Mouse (Mus musculus): Measurements from ENCODE around the gene Gpc6.
"Not testable (repeated sequence)": the region's sequence is repeated elsewhere in the genome, so short reads cannot be mapped to it uniquely, and the experiment has no call there.

The Gpc6 gene

DNA sequence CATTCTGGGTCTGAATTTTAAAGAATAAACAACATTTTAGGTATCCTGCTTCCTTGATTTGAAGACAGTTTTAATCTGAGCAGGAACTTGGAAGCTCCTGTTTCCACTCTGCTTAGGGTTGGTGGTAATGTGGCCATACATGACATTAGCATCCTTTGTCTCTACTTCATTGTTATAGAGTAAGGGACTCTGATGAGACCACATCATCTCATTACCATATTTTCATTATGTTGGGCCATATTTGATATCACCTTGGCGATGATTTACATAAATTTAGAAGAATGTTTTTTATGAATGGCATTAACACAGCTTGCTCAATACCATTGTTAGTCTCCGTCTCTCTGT is 436.8 kb downstream of the Gpc6 start:
- DNase-seq (ENCODE audit: extremely low spot score) = no peak

GRCm38 (mm10) chr14:117369331-117369866 is 444.3 kb downstream of the Gpc6 start:
- no peak for DNase-seq (ENCODE audit: extremely low spot score)

GRCm38 (mm10) chr14:117376822-117377376 is 451.8 kb downstream of the Gpc6 start:
- no peak for DNase-seq (ENCODE audit: extremely low spot score)

- DNase-seq (ENCODE audit: extremely low spot score) = no peak
Measured at GRCm38 (mm10) chr14:117379979-117380378, 454.9 kb downstream of the Gpc6 start.

GRCm38 (mm10) chr14:117383188-117383587 is 458.1 kb downstream of the Gpc6 start:
- DNase-seq (ENCODE audit: extremely low spot score) = peak; percentile 23

DNA sequence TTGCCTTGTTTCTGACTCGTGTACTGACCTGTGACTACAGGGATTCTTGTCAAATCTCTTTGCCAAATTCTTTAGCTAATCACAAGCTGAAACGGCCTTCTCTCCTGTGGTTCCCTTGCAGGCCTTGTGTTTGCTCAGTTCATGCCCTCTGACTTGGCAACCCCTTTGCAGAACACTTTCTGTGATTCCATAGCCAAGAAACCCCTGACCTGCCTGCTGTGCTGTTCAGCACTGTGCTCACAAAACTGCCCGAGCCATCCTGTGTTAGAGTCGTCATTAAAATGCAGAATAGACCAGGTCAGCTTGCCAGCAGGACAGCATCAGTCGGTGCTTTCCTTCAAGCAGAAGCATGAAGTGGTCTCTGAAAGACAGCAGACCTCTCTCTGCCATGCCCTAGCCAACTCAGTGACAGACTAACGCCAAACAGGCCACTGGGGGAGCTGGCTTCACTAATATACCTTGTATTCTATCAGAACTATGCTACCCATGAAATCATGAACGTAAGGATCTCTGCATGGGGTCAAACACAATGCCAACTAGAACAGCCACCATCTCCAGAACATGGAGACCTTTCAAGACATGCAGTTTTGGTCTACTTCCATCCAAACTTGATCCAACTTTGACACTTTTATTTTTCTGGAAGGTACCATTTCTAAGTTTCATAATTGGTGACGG is 459.1 kb downstream of the Gpc6 start:
- DNase-seq (ENCODE audit: extremely low spot score) = no peak

DNA sequence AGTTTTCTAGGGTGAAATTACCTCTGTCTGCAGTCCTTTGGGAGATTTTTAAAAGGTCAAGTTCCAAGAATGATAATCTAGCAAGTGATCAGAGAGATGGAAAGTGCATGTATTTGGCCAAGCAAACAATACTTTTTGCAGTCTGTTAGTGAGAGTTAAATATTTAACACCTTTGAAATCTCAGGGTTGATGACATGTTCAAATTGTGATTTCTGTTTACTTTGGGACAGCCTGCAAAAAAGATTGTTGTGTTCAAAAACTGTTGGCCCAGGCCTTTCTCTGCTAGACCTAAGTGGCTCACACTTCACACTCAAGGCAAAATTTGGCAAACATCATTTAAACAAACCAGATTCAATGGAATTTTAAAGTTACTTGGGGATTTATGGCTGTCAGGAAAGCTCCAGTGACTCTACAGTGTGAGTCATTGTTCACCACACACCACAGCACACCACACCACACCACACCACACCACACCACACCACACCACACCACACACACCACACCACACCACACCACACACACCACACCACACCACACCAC is 460.7 kb downstream of the Gpc6 start:
- DNase-seq (ENCODE audit: extremely low spot score) = no peak

DNA sequence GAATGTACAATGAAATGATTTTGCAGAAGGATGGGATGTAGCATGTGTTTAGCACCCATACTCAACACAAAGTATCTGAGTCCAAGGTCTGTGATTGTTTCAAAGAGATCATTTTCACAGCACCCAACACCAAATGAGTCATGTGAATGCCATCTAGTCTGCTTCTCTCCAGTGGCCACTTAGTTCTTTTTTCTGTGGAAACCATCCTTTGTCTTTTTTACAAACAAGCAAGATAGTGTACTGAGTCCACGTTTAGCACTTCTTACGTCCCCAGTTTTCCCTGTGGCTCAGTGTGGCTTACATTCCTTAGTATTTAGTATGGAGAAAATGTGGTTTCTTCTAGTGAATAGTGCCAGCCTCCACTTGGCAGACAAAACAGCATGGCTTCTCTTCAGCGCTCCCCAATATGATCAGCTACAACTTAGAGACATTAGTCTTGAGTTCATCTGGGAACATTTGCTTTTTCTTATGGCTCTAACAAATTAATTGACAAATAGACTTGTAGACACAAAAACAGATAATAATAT is 465.7 kb downstream of the Gpc6 start:
- DNase-seq (ENCODE audit: extremely low spot score) = no peak

GRCm38 (mm10) chr14:117391412-117391811 is 466.3 kb downstream of the Gpc6 start:
- DNase-seq (ENCODE audit: extremely low spot score) = no peak

DNA sequence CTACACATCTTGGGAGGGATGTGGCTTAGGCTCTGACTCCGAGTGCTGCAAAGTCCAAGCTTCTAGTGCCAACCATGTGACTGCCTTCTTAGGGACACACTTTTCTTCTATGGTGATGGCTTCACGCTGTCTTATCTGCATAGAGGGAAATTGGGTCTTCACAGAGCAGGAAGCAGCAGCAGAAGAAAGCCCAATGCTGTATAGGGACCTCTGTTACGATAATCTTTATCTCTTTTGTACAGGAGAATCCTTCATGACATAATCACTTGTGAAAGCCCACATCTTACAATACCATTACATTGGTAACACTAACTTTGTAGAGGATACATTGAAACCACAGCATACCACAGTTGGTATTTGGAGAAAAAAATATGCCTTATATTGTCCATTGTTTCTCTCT is 472.1 kb downstream of the Gpc6 start:
- no peak for DNase-seq (ENCODE audit: extremely low spot score)

- no peak for DNase-seq (ENCODE audit: extremely low spot score)
Measured at GRCm38 (mm10) chr14:117407824-117408524, 482.9 kb downstream of the Gpc6 start.

GRCm38 (mm10) chr14:117408525-117408835 is 483.4 kb downstream of the Gpc6 start:
- no peak for DNase-seq (ENCODE audit: extremely low spot score)

GRCm38 (mm10) chr14:117409778-117410177 is 484.7 kb downstream of the Gpc6 start:
- DNase-seq (ENCODE audit: extremely low spot score) = no peak

DNA sequence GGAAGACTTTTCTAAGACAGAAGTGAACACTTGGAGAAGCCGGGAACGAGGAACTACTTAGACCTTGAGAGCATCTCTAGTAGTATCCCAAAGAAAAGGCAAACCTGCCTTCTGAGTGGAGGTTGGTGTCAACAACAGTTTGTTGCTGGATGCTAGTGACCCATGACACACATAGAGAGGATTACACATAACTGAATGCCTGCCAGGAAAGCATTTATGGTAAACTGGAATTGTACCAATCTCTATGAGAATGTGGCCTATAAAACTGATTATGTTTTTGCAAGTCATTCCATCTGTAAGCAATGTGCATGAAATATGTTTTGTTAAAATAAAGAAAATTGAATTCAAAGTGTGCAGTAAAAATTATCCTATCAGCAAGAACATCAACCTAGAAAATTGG is 485.4 kb downstream of the Gpc6 start:
- no peak for DNase-seq (ENCODE audit: extremely low spot score)

DNA sequence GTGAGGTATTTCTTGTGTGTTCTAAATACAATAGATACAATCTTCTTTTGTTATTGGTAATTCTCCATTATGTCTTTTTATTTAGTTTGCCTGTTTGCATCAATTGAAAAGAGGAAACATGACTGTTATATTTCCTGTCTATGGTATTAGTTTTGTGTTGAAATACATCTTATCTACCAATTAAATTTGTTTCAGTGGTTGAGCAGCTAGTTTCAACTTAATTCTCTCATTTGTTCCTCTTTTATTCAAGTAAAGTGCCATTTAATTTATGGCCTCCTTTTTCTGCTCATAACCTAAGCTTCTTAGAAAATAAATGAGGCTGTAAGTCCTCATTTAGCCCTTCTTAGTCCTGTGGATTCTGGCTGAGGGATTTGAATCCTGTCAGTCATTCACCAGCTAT is 489.9 kb downstream of the Gpc6 start:
- DNase-seq (ENCODE audit: extremely low spot score) = no peak

GRCm38 (mm10) chr14:117419561-117420218 is 494.6 kb downstream of the Gpc6 start:
- DNase-seq (ENCODE audit: extremely low spot score) = no peak

DNA sequence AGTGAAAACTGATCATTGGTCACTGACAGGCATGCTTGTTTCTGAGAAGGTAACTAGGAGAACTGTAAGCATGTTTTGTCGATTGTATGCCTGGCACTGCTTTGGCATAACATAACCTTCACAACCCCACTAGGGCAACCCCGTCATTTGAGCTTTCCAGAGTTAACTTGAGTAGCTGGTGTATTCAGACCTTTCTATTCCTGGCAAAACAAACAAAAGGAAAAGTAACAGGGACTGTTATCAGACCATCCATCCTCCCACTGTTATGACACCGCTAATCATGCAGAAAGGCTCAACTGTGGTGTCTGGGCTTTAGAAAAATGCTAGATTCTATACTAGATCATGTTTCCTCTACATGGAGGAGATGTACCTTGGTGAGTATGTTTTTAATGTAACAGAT is 496.1 kb downstream of the Gpc6 start:
- DNase-seq (ENCODE audit: extremely low spot score) = no peak

DNA sequence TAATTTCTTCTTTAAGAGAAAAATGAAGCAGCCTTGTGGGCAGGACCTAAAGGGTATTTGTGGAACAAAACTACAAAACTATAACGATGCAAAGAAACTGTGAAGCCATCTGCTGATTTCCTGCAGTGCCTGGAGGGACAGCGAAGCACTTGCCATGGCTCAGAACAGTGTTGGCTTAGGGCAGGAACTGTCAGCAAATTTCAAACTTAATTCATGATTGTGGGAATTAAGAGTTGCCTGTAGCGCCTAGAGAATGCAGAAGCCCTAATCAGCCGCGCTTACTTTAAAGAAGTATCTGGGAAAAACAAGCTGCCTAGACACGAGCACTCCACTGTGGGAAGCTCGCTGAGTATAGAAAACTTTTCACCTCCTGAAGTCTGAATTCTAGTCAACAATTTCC is 501.0 kb downstream of the Gpc6 start:
- no peak for DNase-seq (ENCODE audit: extremely low spot score)

- no peak for DNase-seq (ENCODE audit: extremely low spot score)
Measured at GRCm38 (mm10) chr14:117427776-117428175, 502.7 kb downstream of the Gpc6 start.

DNA sequence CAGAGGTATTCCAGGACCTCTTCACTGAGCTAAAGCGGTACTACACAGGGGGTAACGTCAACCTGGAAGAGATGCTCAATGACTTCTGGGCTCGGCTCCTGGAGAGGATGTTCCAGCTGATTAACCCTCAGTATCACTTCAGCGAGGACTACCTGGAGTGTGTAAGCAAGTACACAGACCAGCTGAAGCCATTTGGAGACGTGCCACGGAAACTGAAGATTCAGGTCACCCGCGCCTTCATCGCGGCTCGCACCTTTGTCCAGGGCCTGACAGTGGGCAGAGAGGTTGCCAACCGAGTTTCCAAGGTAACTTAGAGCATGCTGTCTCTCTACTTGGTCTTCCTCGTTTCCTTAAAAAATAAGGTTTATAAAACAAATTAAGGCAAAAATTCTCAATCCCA is 510.6 kb downstream of the Gpc6 start:
- DNase-seq (ENCODE audit: extremely low spot score) = no peak

DNA sequence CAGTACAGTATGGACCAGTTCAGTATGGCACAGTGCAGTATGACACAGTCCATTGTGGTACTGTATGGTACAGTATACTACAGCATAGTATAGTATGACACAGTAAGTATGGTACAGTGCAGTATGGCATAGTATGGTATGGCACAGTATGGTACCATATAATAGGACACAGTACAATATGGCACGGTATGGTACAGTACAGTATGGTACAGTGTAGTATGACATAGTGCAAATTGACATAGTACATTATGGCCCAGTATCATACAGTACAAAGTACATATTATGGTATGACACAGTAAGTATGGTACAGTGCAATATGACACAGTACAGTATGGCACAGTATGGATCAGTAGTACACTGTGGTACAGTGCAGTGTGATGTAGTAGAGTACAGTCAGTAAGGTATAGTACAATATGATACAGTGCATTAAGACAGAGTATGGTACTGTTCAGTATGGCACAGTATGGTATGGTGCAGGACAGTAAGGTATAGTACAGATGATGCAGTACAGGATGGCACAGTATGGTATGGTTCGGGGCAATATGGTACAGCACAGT is 521.6 kb downstream of the Gpc6 start:
- not testable (repeated sequence) for DNase-seq (ENCODE audit: extremely low spot score)

Measured in embryo, embryonic 9.5 days (tissue).